Mouse (Mus musculus): ENCODE data around the gene Gm11444.

DNA sequence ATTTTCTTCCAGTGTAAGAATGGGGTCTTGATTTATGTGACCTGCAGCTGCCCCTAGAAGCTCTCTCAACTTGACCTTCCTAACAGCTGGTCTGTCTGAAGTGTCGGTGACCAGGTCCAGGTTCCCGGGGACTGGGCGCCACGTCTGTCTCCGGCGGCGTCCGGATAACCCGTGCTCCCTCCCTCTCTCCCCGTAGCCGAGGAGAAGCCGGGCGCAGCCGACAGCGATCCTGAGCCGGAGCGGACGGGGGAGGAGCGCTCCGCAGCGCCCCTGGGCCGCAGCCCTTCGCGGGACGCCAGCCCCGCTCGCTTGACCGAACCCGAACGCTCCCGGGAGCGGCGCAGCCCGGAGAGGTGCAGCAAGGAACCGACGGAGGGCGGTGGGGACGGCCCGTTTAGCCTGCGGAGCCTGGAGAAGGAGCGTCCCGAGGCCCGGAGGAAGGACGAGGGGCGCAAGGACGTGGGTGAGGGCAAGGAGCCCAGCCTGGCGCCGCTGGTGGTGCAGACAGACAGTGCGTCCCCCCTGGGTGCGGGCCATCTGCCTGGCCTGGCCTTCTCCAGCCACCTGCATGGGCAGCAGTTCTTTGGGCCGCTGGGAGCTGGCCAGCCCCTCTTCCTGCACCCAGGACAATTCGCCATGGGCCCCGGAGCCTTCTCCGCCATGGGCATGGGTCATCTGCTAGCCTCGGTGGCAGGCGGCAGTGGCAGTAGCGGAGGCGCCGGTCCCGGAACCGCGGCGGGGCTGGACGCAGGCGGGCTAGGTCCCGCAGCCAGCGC is 12.3 kb downstream of the Gm11444 start:
- TF ChIP-seq CTCF (IDR thresholded peaks at IDR 0.05; ENCODE audit: borderline replicate concordance, insufficient read depth, low read length) = no peak
- no peak for TF ChIP-seq POLR2A (IDR thresholded peaks at IDR 0.05; ENCODE audit: low read depth, low read length)
